Mouse (Mus musculus) bone marrow, adult 2 months (tissue): ENCODE results near the gene Olfr656. TPM values are rescaled to one million over a fixed set of nuclear protein-coding genes. Genes with fewer than 3 reads are reported as not detected.
A peak's percentile ranks its signal among the peaks of the same experiment; 100 is the strongest.

Experiments used
- H3K27ac ChIP-seq: fragments of 200-500 bp; 2 replicates; pipeline ENCODE4 v1.5.1; 2012; ENCODE audit warnings: low read depth, mild to moderate bottlenecking, control low read depth, inconsistent platforms, low read length; ENCODE audit not compliant: control insufficient read depth, poor library complexity, insufficient read depth
- H3K4me1 ChIP-seq: fragments of 200-500 bp; 2 replicates; pipeline ENCODE4 v1.6.1; 2011; ENCODE audit warnings: low read length; ENCODE audit not compliant: control insufficient read depth, insufficient read depth
- H3K4me3 ChIP-seq: fragments of 200-500 bp; replicated peaks from 2 replicates; pipeline ENCODE3; 2011; ENCODE audit warnings: mild to moderate bottlenecking, low read depth, low read length, control low read depth; ENCODE audit not compliant: control insufficient read depth
- CTCF ChIP-seq: fragments of 200-500 bp; IDR thresholded peaks from 2 replicates; pipeline ENCODE4 v1.5.1; 2011; ENCODE audit warnings: low read length, control low read depth; ENCODE audit not compliant: control insufficient read depth, insufficient read depth
- POLR2A ChIP-seq: fragments of 200-500 bp; IDR thresholded peaks from 2 replicates; pipeline ENCODE4 v1.6.1; 2011; ENCODE audit warnings: low read depth, mild to moderate bottlenecking, control low read depth, low read length, borderline replicate concordance; ENCODE audit not compliant: control insufficient read depth
- WGBS: fragments of 180-500 bp; shearing (Covaris S2); methylation state at CpG from one replicate; pipeline ENCODE4 v1.1.7; 2018; 5-methylcytosine and 5-hydroxymethylcytosine counted together
- polyA plus RNA-seq: library from polyadenylated mRNA; stranded (reverse); fragments of >200 nt; gene quantifications from 2 replicates; pipeline ENCODE4 v1.2.4, GENCODE M21; 2011; ENCODE audit warnings: low replicate concordance; ENCODE audit not compliant: missing spikeins, insufficient read depth, insufficient read length

Olfr656 gene
- not detected in 2 replicates for polyA plus RNA-seq

GRCm38 (mm10) chr7:104613655-104614054, at the start of gene Olfr656:
Olfr656 (plus strand) TSS chr7:104613955.
- Histone ChIP-seq H3K27ac (no peak within 1 kb of the TSS), H3K4me1 (no peaks in the 10 kb centered on the region), H3K4me3 (no peak within 1 kb of the TSS)
- 75% methylated on average over 4 of the region's 4 CpGs for WGBS
- TF ChIP-seq POLR2A (no peak), CTCF (no peak)

GRCm38 (mm10) chr7:104577014-104577413, 36.7 kb upstream of the Olfr656 start, which contains the start of gene Olfr653:
Olfr653 (plus strand) TSS chr7:104577314.
- TF ChIP-seq POLR2A (no peak), CTCF (no peak)
- Histone ChIP-seq H3K27ac (no peak within 1 kb of the TSS), H3K4me1 (no peaks in the 10 kb centered on the region), H3K4me3 (no peak within 1 kb of the TSS)
- WGBS, result 51% methylated on average over 2 of the region's 2 CpGs

DNA sequence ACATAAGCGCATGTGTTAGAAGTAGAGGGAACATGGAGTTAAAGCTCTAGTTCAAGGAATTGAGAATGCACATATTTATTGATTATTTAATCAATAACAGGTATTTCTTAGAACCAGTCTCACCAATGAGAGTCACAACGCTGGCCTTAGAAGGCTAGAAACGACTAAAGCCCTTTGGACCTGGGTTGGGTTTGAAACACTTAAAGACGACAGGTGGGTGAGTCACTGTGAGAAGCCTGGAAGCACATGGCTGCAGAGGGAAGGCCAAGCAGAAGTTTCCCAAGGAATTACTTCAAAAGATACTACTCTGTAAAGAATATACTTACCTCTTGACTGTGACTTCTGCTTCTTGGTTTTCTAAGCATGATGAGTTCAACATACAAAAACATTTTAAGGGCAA, 32.9 kb upstream of the Olfr656 start:
- Histone ChIP-seq H3K4me1 (no peaks in the 10 kb centered on the region), H3K27ac (no peak overlapping the region), H3K4me3 (no peak overlapping the region)
- TF ChIP-seq POLR2A (no peak), CTCF (no peak)
- WGBS, result 80% methylated on average over 4 of the region's 4 CpGs

DNA sequence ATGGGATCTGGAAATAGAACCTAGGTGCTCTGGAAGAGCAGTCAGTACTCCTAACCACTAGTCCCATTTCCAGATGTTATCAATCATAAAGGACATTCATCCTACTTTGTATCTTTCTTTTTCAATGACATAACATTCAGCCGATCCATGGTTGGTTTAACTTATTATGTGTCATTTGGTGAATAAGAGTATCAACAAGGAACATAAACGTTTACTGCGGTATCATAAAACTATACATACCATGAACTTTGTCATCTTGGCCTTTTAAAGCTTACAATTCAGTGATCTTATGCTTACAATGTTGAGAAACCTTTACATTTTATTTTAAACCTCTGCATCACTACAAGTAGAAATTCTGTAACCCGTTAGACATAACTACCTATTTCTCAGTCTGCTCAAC, 32.3 kb upstream of the Olfr656 start:
- Histone ChIP-seq H3K4me1 (no peaks in the 10 kb centered on the region), H3K27ac (no peak overlapping the region), H3K4me3 (no peak overlapping the region)
- WGBS, result 82% methylated on average over 4 of the region's 4 CpGs
- no peak for TF ChIP-seq CTCF
- no peak for TF ChIP-seq POLR2A

DNA sequence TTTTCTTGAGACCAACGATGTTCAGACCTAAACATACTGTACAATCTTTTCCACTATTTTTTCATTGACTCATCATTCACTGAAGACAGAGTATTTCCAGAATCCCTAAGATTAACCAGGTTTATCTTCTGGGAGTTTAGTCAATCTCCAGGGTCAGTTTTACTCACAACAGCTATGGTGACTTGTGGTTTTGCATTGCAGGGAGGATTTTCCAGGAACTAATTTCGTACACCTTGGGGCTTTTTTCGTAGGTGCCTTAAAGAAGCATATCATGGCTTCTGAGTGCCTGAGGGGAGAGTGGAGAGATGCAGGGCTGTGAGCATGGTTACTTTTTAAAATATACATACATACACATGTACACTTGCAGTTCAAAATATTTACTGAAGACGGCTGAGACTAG, 27.0 kb upstream of the Olfr656 start, which contains the start of gene Olfr654:
TSS of gene Olfr654 (plus strand) at position 301 of the 400 bp plus-strand sequence.
- no peak for TF ChIP-seq POLR2A
- no peak for TF ChIP-seq CTCF
- no peaks in the 10 kb centered on the region for H3K4me1 ChIP-seq
- 77% methylated on average over 4 of the region's 4 CpGs for WGBS
- no peak within 1 kb of the TSS for H3K4me3 ChIP-seq
- no peak within 1 kb of the TSS for H3K27ac ChIP-seq

DNA sequence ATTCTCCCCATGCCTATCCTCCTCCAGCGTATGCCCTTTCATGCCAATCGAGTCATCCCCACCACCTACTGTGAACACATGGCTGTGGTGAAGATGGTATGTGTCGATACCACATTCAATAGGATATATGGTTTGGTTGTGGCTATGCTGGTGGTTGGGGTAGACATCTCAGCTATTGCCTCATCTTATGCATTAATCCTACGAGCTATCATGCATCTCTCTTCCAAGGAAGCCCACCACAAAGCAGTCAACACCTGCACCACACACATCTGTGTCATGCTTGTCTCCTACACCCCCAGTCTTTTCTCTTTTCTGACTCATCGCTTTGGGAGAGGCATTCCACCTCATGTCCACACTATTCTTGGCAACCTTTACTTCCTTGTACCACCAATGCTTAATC, 25.5 kb upstream of the Olfr656 start:
- Histone ChIP-seq H3K27ac (no peak overlapping the region), H3K4me3 (no peak overlapping the region), H3K4me1 (no peaks in the 10 kb centered on the region)
- 68% methylated on average over 5 of the region's 5 CpGs for WGBS
- TF ChIP-seq CTCF, result no peak
- TF ChIP-seq POLR2A, result no peak

DNA sequence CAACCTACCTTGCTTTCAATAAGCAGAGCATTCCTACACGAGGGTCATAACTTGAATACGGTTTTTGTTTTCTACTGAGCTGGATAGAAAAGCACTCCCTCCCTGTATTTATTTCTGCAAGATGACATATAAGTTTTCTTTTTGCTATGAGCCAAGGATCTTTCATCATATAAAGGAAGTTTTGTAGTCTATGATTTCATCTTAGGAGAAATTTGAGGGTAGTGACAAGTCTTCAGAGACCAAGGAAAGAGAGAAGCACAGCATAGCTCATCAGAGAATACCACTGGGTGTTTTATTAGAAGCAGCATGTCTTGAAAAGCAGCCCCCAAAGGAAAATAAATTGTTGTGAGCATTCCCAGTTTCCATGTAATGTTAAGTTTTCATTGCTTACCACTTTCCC, 12.1 kb upstream of the Olfr656 start, which contains the start of gene Olfr655:
TSS of gene Olfr655 (minus strand) at position 101 of the 400 bp plus-strand sequence.
- no peak within 1 kb of the TSS for H3K27ac ChIP-seq
- TF ChIP-seq POLR2A (no peak), CTCF (no peak)
- no peaks in the 10 kb centered on the region for H3K4me1 ChIP-seq
- no peak within 1 kb of the TSS for H3K4me3 ChIP-seq
- 79% methylated on average over 2 of the region's 2 CpGs for WGBS

DNA sequence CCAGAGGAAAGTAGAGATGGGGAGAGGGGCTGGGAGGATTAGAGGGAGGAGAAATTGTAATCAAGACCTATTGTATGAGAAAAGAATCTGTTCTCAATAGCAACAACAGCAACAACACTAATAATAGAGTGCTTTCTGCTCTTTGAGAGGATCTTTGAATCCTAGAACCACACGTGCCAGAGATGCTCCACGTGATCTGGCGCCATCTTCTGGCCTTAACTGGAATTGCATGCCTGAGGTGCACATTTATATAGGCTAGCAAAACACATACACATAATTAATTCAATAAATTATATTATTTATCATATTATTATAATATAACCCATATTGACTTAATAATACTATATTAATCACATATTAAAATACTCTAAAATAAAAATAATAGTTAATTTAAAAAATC, 10.6 kb upstream of the Olfr656 start:
- TF ChIP-seq POLR2A (no peak), CTCF (peak; percentile 92)
- 11% methylated on average over 3 of the region's 3 CpGs for WGBS
- no peaks in the 10 kb centered on the region for H3K4me1 ChIP-seq
- H3K27ac ChIP-seq, result no peak overlapping the region
- no peak overlapping the region for H3K4me3 ChIP-seq

DNA sequence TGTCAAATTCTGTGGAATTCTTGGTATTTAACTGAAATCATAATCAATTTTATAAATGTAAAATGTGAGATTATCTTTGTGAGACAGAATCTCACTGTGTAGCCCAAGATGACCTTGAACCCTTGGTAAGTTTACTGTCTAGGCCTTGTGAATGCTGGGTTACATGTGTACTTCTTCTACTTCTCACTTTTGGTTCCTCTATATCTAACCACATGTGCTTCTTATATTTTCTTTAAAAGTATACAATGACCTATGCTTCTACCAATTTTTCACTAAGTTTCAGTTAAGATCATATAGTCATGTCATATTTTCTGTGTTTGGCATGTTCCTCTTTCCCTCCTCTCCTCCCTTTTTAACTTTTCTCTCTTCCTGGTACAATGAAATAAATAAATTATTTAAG, 9.0 kb upstream of the Olfr656 start:
- H3K27ac ChIP-seq, result no peak overlapping the region
- TF ChIP-seq POLR2A (no peak), CTCF (no peak)
- no peaks in the 10 kb centered on the region for H3K4me1 ChIP-seq
- no peak overlapping the region for H3K4me3 ChIP-seq
